Mouse (Mus musculus): ENCODE results near the gene Cfap97.

The Cfap97 gene

DNA sequence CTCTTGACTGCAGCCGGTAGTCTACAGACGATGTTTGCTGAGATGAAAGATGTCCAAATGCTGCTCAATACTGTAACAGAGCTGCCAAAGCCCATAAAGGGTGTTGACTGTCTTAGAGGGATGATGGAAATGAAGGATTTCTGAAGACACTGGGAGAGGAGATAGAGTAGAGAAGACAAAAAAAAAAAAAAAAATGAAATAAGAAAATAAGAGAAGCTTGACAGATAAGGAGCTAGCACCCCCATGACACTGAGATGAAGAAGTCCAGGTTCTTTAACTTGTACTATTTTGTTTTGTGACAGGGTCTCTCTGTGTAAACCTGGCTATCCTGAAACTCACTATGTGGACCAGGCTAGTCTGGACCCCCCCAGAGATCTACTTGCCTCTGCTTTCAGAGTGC is 1.5 kb downstream of the Cfap97 start:
- no peak for ATAC-seq (ENCODE audit: low TSS enrichment)

DNA sequence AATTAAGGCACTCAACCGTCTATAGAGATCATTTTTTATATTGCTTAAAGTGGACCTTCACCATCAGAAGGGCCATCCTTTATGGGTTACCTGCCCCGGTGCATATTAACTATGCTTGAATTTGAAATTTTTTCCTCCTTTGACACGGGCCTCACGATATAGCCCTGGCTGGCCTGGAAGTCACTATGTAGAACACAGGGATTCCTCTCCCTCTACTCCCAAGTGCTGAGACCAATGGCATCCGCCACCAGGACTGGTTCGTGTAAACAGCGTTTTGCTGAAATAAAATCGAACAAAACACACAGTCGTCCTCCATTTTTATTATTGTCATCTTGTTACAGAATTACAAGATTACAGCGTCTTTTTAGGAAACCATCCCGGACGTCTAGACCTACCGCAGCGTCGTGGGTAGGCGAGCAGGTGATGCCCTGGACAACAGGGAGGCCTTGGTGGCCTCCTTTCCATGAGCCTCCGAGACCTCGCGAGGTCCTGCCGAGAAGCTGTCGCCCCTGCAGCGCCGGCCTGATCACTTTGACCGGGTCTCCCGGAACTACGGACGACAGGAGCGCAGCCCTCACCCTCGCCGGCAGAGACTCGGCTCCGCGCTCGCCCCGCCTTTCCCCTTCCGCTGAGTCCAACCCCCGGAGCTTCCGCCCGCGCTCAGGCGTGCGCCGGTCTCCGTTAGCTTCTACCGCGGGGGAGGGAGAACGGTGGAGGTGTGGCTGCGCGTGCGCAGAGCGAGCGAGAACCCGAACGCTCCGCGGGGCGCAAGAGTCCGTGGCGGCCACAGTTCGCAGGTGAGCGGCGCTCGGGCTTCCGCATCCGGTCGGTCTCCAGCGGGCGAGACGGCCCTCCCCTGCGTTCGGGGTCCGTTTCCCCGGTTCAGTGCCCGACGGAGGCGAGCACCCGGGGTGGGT is 11.6 kb downstream of the Cfap97 start:
- ATAC-seq (ENCODE audit: low TSS enrichment): peak; percentile 97

DNA sequence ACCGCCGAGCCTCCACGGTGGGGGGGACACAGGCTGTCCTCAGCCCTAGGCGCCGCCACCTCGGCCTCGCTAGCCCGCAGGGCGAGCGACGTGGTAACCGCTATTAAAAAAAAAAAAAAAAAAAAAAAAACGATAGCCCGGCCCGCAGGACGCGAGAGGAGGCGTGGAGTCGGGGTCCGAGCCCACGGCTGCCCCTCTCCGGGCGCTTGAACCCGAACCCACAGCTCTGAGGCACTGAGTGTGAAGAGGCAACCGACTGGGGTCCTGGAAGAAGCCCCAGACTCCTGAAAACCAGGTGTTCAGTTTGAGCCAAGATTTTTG is 12.3 kb downstream of the Cfap97 start:
- no peak; the same call in 1 of the 2 replicates for ATAC-seq (ENCODE audit: low TSS enrichment)

DNA sequence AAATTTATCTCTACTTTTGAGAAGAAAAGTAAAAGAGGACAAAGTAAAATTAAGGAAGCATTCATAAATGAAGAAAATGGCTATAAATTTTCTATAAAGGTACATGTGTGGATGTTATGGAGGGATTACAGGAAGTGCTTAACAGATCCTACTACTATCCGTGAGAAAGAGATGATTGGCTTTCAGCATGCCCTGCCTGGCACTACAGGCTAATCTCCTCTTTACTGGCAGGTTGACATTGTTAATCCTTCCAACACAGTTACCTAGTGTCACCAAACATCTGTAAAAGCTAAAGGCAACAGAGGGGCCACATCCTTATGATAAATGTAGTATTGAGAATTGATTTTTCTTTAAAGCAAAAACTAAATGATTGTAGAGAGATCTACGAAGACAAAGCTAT is 22.1 kb downstream of the Cfap97 start:
- no peak for ATAC-seq (ENCODE audit: low TSS enrichment)

DNA sequence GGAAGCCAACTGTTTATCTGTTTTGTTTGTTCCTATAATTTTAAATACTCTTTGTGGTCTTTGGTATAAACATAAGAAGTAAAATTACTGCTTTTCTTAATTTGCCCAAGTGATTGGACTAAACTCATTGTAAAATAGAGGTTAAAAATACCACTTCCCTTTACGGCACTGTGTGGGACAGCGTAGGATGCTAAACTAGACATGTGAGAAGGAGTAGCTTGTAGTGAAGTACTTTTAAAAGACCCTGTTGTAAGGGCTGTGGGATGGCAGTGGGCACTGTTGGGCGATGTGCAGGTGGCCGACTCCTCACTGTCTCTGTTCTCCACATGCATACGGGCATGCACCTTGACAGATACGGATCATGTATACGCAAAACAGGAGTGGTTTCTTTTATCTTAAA is 28.6 kb downstream of the Cfap97 start:
- ATAC-seq (ENCODE audit: low TSS enrichment): peak; percentile 77

DNA sequence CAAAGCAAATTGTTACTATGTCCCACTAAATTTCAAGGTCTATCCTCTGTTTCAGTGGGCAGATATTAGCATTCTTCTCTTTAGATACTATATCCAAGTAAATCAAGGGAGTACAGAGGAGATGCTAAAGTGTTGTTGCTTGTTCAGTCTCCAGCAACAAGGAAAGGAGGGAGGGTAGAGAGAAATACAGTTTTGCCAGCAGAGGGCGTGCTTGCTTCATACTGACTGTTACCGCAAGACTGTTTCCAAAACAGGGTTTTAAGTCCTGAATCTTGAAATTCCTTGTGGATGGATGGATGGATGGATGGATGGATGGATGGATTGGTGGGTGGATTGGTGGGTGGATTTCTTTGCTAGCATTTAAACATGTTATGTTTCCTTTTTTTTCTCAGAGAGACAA is 33.8 kb downstream of the Cfap97 start:
- peak; percentile 92 for ATAC-seq (ENCODE audit: low TSS enrichment)

DNA sequence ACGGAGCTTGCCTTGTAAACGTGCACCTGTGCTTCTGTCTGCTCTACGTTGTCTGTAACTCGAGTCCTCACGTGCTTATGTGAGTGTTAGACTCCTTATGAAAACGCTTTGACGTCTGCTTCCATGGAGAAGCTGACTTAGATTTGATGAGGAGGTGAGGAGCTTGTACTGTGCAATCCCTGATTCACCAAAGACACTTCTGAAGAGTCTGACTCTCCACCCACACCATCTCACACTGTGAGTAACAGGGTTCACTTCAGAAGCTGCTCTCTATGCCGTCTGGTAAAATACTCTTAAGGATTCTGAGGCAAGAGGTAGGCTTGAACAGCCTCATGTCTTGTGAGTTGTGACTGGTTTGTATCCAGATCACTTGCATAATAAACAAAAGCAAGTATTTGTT is 41.5 kb downstream of the Cfap97 start:
- peak; percentile 69 for ATAC-seq (ENCODE audit: low TSS enrichment)

DNA sequence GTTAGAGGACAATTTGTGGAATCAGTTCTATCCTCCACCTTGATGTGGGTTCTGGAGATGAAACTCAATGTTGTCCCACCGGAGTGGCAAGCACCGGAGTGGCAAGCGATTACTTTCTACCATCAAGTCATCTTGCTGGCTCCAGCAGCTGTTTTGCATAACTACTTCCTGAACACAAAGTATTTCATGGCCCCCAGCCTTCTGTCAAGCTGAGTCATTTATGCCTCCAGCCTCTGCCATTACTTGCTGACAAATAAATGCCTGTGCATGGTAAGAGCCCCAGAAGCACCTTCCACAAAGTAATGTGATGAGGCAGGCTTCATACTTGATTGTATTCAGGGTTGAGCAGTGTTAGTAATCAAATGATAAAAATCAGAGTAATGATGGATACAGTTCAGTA is 45.3 kb downstream of the Cfap97 start:
- no peak for ATAC-seq (ENCODE audit: low TSS enrichment)

DNA sequence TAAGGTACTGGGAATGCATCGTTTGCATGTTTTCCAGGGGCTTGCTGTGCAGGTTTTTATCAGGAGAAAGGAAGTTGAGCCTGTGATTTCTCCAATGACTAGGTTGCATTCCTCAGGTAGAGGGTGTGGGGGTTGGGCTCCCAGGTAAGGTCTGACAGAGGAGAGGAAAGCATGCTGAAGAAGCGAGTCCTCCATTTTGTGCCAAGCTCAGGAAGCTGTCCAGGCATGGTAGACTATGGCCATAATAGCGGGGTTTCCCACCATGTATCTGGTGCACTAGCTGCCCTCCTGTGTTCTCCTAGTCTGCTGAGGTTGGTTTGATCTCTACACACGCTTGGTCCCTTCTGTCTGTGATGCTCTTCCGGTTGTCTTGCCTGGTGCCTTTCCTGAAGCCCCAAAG is 46.1 kb downstream of the Cfap97 start:
- ATAC-seq (ENCODE audit: low TSS enrichment): no peak

DNA sequence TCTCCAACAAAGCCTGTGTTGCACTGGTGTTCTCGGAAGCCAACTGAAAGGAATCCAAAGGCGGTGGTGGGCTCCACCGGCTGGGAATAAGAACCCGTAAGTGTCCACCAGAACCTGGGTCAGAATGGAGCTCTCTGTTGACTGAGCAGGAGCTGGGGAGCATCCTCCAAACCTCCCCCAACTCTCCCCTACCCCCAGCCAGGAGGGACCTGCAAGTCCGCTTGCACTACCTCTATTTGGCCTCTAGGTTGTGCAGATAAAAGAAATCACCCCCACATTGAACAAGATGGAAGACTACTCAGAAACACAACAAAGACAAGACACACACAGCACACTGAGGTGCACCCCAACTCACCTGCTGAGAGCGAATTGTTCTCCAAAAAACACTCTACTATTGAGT is 50.8 kb downstream of the Cfap97 start:
- 0 out of 2 replicates have a peak, but pooled peaks have one; percentile 3 for ATAC-seq (ENCODE audit: low TSS enrichment)

DNA sequence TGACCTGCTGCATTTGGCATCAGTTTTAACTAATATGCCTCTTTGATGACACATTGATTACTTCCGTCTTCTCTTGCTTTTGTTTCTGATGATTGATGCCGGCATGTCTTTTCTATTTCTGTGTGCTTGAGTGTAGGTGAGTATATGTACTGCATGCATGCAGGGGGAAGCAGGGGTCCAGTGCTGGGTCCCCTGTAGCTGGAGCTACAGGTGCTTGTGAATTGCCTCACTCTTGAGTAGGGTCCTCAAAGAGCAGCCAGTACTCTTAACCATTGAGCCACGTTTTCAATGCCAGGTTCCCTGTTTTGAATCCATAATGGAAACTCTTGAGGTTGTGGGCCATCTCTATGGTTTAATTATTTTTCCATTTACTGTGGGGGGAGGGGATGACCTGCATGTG is 52.7 kb downstream of the Cfap97 start:
- ATAC-seq (ENCODE audit: low TSS enrichment): no peak

DNA sequence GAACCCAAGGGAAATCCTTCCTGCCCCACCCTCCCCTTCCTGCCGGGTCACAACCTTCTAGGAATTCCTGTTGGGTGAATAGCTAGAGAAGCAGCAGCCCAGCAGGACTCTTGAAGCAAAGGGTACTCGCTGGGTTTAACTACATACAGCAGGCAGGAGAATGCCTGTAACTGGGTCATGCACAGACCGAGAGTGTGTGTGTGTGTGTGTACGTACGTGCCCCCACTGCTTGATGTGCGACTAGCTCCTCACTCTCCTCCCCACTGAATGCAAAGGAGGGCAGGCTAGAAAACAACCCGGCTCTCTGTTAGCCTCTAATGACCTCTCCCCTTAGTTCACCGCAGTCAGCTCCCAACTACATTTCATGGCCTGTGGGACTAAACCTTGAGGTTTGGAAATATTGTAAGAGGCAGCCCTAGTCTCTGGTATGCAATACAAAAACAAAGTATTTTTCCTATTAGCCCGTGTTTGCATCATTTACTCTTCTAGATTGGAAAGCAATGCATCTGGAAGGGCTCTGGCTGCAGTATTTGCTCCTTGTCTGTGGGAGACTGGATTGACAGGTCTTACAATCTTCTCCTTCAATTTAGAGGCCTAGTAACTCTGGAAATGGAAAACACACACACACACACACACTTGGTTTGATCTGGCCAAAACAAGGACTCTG is 53.5 kb downstream of the Cfap97 start:
- no peak for ATAC-seq (ENCODE audit: low TSS enrichment)

DNA sequence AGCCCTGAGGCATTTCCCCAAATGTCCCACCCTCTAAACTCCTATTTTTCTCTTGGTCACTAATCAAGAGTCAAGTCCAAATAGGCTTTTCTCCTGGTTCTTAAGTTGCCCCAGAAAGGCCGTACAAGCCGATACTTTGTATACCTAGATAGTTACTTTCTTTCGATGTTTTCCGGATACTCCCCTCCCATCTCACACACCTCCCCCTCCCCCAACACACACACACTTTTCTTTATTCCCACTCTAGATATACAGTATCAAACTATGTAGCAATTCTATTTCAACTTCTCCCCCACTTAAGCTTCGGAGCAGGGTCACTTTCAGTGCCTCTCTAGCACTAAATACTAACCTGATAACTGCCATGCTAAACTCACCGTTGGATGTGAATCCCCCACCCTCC is 54.5 kb downstream of the Cfap97 start:
- no peak for ATAC-seq (ENCODE audit: low TSS enrichment)

DNA sequence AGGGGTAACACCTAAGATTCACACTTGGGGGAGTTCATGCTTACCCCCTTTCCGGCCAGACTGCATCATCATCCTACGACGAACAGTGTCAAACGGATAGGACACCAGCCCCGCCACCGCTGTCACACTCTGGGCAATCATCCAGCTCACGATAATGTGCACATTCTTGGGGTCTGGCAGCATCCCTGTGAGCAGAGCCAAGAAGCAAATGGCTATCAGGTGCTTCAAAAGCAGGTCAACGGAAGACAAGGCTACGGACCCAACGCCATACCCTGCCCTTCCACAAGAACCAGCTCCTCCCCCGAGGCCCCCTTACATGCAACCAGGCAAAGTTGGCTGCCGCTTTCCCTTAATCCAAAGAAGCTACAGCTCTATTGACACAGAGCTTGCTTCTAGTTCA is 56.8 kb downstream of the Cfap97 start:
- ATAC-seq (ENCODE audit: low TSS enrichment): no peak

DNA sequence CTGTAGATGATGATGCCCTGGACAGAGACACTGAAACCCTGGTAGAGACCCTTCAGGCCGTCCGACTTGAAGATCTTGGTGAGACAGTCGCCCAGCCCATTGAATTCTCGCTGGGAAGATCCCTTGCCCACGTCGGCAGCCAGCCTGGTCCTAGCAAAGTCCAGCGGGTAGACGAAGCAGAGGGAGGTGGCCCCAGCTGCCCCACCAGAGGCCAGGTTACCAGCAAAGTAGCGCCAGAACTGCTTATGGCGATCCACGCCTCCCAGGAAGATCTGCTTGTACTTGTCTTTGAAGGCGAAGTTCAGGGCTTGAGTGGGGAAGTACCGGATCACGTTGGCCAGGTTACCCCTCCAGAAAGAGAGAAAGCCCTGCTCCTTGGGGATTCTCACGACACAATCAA is 57.5 kb downstream of the Cfap97 start:
- no peak for ATAC-seq (ENCODE audit: low TSS enrichment)

DNA sequence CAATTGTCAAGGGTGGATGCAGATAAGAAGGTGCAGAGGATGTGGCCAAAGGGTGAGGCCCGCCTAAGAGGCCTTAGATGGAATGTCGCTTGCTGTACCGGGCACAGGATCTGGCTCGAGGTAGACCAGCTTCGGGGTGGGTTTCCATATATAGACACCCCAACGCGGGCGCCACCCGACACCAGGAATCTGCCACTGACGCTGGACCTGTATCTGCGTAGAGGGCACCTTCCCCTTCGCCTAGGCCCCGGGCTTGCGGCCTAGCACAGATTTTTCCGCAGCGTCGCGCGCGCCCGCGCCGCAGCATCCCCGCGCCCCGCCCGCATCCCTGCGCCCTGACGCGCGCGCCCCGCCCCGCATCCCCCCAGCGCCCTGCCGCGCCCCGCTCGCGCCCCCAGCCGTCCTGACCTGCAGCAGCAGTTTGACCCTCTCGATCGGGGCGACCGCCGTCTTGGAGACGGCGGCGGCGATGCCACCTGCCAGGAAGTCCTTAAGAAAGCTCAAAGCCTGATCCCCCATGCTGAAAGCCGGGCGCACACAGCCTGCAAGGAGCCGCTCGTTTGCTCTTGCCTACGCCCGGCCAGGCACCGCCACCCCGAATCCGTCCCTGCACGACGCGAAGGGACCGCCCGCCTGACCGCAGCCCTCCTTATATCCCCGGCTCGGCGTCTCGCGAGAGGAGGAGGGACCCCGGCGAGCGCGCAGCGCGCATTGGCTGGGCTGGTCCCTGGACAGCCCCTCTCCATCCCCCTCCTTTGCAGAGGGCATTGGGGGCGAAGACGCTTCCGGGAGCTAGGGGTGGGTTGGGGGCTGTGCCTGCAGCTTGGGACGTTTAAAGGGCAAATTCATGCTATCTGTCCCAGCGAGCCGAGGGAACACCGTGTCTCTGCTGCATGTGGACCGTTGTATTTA is 59.1 kb downstream of the Cfap97 start, which contains the start of gene Slc25a4:
TSS of gene Slc25a4 (minus strand) at position 881 of the 912 bp plus-strand sequence.
- peak; percentile 92 for ATAC-seq (ENCODE audit: low TSS enrichment)

DNA sequence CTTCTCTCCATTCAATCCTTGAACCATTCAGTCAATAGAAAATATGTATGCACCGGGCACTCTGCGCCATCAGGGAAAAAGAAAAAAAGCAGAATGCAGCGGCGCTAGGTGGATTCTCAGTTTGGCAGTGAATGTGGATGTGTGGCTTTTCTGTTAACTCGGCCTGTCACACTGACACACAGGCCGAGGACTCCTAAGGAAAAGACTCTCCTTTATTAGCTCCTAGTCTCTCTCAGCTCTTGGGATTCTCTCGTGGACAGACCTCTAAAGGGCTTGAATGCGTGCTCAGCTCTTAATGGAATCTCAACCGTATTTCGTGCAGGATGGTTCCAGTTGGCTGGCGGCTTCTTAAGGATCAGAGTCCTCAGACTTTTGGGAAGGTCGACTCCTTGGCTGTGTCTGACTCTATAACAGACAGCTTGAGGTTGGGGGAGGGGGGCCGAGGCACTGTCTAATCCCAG is 60.1 kb downstream of the Cfap97 start:
- ATAC-seq (ENCODE audit: low TSS enrichment): peak; percentile 26

DNA sequence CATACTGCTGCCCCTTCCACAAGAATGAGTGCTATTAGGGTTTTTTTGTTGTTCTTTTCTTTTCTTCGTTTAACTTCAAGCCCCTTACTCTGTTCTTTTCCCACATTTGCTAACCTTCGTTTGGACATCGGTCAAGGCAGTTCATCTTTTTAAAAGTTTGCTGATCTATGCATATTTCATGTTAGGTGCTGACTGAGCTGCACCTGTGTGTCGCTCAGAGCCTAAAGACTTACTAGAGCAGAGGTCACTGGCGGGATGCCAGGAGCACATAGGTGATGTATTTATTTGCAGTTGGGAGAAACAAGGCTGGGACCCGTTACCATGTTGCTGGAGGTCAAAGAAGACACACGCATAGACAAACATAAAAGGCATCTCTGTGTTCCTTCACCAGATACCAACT is 60.6 kb downstream of the Cfap97 start:
- ATAC-seq (ENCODE audit: low TSS enrichment): no peak

DNA sequence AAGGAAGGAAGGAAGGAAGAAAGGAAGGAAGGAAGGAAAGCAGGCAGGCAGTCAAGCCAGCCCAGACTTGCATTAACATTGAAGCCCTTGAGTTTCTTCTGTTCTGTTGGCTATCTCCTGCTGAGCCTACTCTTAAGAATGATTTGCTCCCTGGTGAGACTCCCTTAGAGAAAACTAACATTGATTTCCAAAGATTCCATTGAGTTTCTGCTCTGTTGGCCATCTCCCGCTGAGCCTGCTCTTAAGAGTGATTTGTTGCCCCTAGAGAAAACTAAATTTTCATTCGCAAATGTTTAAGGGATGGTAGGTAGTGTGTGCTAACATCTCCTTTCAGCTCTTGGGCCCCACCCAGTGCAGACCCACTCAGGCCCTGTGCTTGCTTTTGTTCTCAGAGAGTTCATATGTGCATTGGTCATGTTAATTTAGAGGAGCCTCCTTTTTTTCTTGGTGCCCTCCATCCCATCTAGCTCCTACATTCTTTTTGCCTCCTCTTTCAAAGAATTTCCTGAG is 62.5 kb downstream of the Cfap97 start:
- ATAC-seq (ENCODE audit: low TSS enrichment): no peak

DNA sequence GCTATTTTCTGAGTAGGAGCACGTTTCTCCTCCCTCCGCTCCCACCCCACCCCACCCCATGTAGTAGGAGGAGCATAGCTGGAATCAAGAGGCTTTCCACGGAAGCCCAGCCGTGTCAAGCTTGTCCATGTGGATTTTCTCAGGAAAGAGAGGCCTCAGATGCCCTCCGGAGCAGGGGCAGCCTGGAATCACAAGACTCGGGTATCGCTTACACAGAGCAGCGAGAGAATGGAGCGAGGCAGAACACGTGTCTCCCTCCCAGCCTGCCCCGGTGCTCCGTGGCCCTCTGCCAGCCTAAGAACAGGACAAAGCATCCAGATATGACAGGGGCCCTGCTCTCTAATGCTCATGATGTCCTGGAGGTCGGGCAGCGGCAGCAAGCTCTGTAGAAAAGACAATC is 65.3 kb downstream of the Cfap97 start:
- peak; percentile 89 for ATAC-seq (ENCODE audit: low TSS enrichment)

DNA sequence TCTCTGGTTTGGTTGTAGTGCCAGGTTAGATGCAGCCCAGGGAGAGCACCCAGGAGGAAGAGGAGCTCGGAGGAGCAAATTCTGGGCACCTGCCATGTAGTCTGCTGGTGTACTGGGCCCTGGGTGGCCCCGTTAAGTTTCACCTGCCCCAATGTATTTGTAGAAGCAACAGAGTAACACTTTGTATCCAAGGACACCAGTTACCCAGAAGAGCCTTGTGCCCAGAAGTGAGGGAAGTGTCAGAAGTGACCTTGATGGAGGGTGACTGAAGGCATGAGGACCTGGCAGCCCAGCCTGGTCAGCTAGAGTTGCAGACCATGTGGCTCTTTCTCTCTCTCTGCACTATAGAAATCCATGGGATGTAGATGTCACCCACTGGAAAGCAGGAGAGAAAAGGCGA is 69.0 kb downstream of the Cfap97 start:
- ATAC-seq (ENCODE audit: low TSS enrichment): no peak

DNA sequence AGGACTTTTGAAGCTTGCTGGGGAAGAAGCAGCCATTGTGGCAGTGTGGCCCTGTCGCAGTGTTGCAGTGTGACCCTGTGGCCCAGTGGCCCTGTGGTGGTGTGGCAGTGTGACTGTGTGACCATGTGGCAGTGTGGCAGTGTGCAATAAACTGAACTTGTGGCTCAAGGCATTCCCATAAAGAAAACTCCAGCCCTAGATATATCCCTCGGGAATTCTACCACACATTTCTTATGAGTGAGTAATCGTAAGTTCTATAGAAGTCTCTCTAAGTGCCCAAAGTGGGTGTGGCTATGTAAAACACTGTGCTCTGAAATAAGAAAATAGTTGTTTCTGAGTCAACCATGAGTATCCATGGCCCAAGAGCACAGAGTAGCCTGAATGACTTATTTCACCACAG is 73.9 kb downstream of the Cfap97 start:
- no peak for ATAC-seq (ENCODE audit: low TSS enrichment)

Data from frontal cortex, adult (tissue).